Mouse (Mus musculus) hematopoietic stem cell, adult 5-6 weeks (primary cell): ENCODE measurements around the gene Hhipl1. TPM values are rescaled to one million over a fixed set of nuclear protein-coding genes. Genes with fewer than 3 reads are reported as not detected.

Experiments
- ATAC-seq, 2 experiments: fragments of 125-278 bp in 1 of 2; replicated peaks in 1 of 2; 2 replicates each; pipeline ENCODE4 v1.8.0; 2016 to 2017; ENCODE audit warnings: inconsistent platforms in 2 of 2, mild to moderate bottlenecking in 2 of 2, moderate number of reproducible peaks in 2 of 2, low read depth in 1 of 2, moderate TSS enrichment in 1 of 2; ENCODE audit not compliant: low FRiP score in 2 of 2, poor library complexity in 2 of 2, severe bottlenecking in 2 of 2, insufficient read depth in 1 of 2, low TSS enrichment in 1 of 2
- total RNA-seq: library from RNA; stranded (forward); fragments of 172-1452, 232-1000 nt; gene quantifications from 2 replicates; pipeline ENCODE4 v1.2.3, GENCODE M21; 2017

The Hhipl1 gene
- total RNA-seq, 1 experiment from 2014 or later = not detected

- peak; percentile 74 to 75 for ATAC-seq
Measured at GRCm38 (mm10) chr12:108275508-108275890, 30.6 kb upstream of the Hhipl1 start.

- no peak for ATAC-seq
Measured at GRCm38 (mm10) chr12:108275920-108276822, 29.9 kb upstream of the Hhipl1 start.

- ATAC-seq = no peak
Measured at GRCm38 (mm10) chr12:108277341-108277841, 28.7 kb upstream of the Hhipl1 start.

DNA sequence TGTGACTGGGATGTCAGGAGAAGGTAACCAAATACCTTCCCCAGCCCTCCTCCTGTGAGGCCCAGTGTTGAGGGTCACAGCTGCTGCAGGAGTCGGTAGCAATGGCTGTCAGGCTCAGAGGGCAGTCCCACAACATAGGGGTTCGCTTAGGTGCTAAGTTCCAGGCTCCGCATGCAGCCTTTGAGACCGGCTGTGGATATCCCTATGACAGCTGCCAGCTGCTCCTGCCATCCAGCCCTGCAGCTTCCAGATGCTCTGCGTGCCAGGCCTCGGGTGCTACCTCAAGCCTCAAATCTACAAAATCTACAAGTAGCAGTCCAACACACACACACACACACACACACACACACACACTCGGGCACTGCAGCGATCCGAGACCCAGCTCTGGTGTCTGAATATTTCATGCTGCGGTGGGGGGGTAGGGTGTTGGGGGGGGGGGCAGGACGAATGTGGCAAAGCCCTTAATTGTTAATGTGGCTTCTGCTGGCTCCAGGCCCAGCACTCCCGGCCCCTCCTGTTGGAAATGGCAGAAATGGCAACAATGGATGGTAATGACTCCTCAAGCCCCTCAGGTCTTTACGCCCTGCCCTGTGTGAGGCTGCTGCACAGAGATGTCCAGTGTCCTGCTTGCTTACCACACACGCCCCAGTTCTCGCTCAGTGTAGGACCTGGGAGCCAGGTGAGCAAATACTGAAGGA is 27.7 kb upstream of the Hhipl1 start:
- no peak for ATAC-seq

DNA sequence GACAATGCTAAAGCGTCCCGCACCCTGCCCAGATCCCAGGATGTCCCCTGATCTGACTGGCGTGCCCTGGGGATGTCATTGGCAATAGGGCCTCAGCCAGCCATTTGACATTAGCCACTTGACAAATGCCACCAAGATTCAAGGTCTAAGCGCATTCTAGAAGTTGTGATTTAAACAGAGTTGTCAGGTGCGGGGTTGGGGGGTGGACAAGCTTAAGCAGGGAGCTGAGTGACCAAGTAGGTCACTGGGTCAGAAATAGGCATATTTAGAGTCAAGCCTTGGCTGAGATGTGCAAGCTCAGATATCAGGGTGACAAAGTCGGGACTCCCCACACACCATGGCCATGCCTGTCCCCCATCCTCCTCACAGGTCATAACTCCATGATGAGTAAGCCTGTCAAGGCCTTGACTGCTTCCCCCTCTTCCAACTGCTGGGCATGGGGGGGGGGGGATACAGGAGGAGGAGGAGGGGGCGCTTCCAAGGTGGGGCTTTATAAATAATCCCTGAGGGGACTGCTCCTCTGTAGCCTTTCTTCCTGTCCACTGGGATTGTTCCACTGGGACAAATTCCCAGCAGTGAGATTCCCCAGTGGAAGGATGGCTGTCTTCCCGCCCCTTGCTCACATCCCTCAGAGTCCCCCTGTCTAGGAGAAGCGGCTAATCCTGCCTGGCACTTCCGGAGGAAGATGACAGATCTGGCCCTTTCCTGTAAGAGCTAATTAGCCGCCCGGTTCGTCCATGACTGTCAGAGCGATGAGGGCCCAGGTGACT is 21.4 kb upstream of the Hhipl1 start:
- no peak for ATAC-seq

DNA sequence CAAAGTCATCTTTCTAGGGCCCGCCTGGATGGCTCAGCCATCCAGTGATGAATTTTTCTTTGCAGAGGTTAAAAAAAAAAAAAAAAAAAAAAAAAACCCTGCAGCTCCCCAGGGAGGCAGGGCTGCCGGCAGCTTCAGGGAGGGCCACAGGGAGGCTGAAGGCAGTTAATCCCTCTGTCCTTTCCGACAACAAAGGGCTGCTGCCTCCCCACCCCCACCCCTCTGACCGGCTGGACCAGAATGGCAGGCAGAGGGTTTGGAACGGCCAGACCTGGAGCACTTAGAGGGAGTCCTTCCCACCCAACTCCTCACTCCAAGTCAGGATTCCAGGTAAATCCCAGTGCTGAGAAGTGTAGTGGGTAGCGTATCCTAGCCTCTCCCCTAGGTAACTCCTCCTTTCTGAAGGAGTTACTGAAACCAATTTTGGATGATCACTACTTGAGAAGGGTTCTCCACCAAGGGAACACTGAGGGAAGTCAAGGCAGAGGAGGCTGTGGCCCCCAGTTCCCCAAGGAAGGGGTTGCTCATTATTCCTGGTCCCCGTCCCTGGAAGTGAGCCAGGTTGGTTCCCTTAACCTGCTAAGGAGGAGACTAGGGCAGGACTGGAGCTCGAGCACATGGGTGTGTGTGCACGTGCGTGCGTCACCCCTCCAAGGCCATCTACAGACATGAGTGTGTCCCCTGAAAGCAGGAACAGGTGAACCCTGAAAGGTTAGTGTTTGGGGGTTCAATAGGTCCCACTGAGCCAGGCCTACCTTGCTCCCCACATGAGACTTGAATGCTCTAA is 20.7 kb upstream of the Hhipl1 start:
- no peak for ATAC-seq

DNA sequence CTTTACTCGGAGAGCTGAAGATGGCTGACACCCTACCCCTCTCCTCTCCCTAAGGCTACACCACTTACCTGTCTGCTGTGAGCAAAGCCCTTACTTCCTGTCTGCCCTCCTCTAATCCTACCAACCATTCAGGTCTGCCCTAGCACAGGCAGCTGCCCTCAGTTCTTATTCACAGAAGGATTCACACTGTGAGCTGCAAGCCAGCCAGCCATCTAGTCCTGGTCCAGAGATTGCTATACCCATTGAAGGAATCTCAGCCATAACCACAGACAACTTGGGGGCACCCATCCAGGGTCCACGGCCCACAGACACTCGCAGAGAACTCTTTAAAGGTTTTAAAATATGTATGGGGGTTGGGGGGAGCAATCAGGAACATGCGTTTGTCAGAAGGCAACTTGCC is 19.7 kb upstream of the Hhipl1 start:
- ATAC-seq = no peak

GRCm38 (mm10) chr12:108287011-108287410 is 19.1 kb upstream of the Hhipl1 start:
- no peak for ATAC-seq

DNA sequence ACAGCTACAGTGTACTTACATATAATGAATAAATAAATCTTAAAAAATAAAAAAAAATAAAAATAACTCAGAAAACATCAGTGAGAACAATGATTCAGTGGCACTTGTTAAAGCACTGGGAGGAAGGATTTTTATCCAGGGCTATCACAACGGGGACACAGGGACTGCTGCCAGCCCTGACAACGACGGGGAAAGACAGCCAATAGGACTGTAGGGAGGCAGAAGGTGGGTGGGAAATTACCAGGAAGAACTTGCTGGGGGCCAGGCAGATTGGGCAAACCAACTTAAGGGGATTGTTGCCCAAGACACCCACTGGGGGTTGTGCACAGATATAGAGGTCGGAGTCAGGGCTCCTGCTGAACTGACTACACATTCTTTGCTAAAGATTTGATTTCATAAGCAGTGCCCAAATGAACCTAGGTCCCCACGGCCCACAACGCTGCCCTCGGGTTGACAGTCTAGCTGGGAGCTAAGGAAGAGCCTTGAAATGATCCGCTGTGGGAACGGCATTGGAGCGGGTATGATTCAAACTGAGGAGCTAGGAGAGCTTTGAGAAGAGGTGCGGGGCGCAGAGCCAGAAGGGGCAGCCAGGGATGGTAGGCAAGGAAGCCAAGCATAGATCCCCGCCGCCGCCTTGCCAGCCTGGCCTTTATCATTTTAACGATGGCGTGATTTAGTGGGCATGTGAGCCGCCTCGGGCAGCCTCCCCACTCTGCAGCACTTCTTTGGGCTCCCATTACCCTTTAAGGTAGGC is 17.8 kb upstream of the Hhipl1 start:
- ATAC-seq = no peak

DNA sequence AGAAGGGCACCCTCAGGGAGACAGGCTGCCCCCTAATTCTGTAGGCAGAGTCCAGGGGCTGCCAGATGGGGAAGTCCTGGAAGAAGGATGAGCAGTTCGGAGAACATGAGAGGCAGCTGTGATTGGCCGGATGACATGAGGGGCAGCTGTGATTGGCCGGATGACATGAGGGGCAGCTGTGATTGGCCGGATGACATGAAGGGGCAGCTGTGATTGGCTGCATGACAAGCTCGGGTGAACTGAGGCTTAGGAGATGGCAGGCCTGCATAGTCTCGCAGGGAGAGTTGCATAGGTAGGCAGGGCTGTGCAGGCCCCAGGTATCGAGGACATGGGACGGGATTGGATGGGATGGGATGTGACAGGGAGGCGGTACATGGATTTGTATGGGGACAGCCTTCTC is 13.7 kb upstream of the Hhipl1 start:
- ATAC-seq = peak in 1 of 2 experiments; percentile 29; a peak in 1 of 4 replicates

- peak; percentile 72 to 86 for ATAC-seq
Measured at GRCm38 (mm10) chr12:108292957-108293356, 13.1 kb upstream of the Hhipl1 start.

- ATAC-seq = no peak
Measured at GRCm38 (mm10) chr12:108294620-108295019, 11.4 kb upstream of the Hhipl1 start.

DNA sequence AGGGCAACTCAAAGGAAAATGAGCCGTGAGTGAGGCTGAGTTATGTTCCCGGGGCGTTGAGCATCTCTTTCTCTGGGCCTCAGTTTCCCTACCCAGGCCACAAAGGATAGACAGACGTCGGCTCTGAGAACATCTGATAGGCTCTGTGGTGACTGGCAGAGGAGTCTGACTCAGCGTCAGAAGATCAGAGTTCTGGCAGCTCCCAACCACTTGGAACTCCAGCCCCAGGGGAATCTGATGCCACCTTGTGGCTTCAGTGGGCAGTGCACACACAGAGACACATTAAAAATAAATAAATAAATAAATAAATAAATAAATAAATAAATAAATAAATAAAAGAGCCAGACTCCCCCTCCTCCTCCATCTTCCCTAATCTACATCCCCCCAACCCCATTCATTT is 9.0 kb upstream of the Hhipl1 start:
- no peak; a peak in 1 of 4 replicates for ATAC-seq

DNA sequence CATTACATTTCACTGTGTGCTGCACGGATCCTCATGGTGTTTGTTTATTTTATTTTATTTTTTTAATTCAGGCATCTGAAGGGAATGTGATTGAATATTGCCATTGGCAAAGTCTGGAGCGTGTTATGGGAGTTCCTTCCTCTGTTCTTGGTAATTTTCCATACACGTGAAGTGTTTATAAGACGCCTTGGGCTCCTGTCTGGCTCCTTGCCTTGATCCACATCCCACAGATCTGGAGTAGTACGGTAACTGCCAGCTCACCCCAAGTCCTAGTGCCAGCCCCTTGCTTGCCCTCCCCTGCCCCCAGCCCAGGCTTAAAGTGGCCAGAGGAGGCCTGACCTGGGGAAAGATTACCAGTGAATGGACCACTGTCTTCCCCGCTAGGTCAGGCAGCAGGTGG is 5.1 kb upstream of the Hhipl1 start:
- no peak for ATAC-seq

DNA sequence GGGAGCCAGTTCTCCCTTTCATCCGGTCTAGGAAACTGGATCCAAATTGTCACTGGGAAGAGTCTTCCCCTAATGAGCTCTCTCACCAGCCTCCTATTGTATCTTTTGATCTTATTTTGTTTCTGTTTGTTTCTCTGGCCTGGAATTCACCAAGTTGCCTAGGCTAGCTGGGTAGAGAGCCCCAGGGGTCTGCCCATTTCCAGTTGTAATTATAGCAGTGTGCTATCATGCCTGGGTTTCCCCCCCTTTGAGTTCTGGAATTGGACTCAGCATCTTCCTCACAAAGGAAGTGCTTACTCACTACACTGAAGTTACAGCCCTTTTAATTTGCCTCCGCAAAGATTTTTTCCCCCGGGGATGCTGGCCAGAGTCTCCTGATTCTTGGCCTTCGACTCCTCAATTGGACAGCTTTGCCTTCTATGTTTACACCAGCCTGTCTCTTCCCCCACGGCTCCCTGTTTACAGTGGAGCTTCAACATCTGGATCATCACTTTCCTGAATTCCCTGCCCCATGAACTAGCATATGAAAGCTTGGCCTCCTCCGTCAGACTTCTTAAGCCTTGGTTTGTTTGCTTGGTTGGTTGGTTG is 2.2 kb upstream of the Hhipl1 start:
- no peak for ATAC-seq

DNA sequence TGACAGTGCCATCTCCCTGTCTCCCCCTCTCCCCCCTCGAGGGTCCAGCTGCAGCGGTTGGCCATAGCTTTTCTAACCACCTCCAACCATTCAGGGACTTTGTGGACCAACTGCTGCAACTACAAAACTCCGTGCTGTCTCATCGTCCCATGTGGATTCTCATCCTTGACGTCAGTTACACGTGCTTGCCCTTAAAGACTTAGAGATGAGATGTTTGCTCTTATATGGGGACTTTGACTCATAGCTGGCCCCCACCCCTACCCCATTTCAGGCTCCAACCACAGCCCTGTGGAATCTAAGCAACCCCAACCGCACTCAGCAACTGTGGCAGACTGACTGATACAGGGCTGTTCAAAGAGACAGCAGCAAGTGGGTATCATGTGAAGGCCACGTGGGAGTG is 898 bp upstream of the Hhipl1 start:
- ATAC-seq = no peak
